Mouse (Mus musculus) liver, embryonic 14.5 days (tissue): ENCODE measurements at regions not wholly inside any gene's neighbourhood (a gene's known extent, or its start where the extent isn't known, plus 50 kb on each side); places are given as distances from the start of the nearest gene placed in this dataset.
"Not testable (repeated sequence)": the region's sequence is repeated elsewhere in the genome, so short reads cannot be mapped to it uniquely, and the experiment has no call there.

Experiments
- ATAC-seq: fragments of 200-750 bp; cut with Nextera tagmentation; 2 replicates; pipeline ENCODE4 v1.8.0; 2017; ENCODE audit warnings: moderate number of reproducible peaks, mild to moderate bottlenecking, moderate library complexity; ENCODE audit not compliant: insufficient read depth
- DNase-seq, 3 experiments: peaks; one replicate each; pipeline ENCODE4 v3.0.0-alpha.2; 2012 to 2013; ENCODE audit warnings: low read depth in 3 of 3, low spot score in 3 of 3
- H3K27ac ChIP-seq: fragments of 300-500 bp; sonication (generic); 2 replicates; pipeline ENCODE4 v1.5.1; 2014; ENCODE audit warnings: moderate library complexity, mild to moderate bottlenecking, control low read depth, inconsistent platforms
- H3K27me3 ChIP-seq: fragments of 300-500 bp; sonication (generic); 2 replicates; pipeline ENCODE4 v1.6.1; 2014; ENCODE audit warnings: mild to moderate bottlenecking, low read length, moderate library complexity; ENCODE audit not compliant: control insufficient read depth, insufficient read depth
- H3K36me3 ChIP-seq: fragments of 300-500 bp; sonication (generic); replicated peaks from 2 replicates; pipeline ENCODE4 v1.6.1; 2014; ENCODE audit warnings: low read depth; ENCODE audit not compliant: control insufficient read depth, insufficient read depth
- H3K4me1 ChIP-seq, 2 experiments: fragments of 200-500 bp in 1 of 2; fragments of 300-500 bp in 1 of 2; sonication (generic) in 1 of 2; replicated peaks; 2 replicates each; pipeline ENCODE4 v1.6.1; 2012 to 2014; ENCODE audit warnings: antibody characterized with exemption in 1 of 2, inconsistent platforms in 1 of 2, low read length in 1 of 2; ENCODE audit not compliant: control insufficient read depth in 2 of 2, insufficient read depth in 2 of 2
- H3K4me2 ChIP-seq: fragments of 300-500 bp; sonication (generic); 2 replicates; pipeline ENCODE4 v1.6.1; 2014; ENCODE audit warnings: low read depth, mild to moderate bottlenecking, control low read depth, moderate library complexity
- H3K4me3 ChIP-seq, 2 experiments: fragments of 200-500 bp in 1 of 2; fragments of 300-500 bp in 1 of 2; sonication (generic) in 1 of 2; 2 replicates each; pipeline ENCODE4 v1.5.1; 2012 to 2014; ENCODE audit warnings: low read depth in 2 of 2, low read length in 2 of 2, mild to moderate bottlenecking in 2 of 2, control low read depth in 1 of 2, inconsistent platforms in 1 of 2, moderate library complexity in 1 of 2; ENCODE audit not compliant: insufficient read depth in 1 of 2
- H3K9ac ChIP-seq: fragments of 300-500 bp; sonication (generic); replicated peaks from 2 replicates; pipeline ENCODE4 v1.6.1; 2014; ENCODE audit warnings: mild to moderate bottlenecking, control low read depth, moderate library complexity
- H3K9me3 ChIP-seq: fragments of 300-500 bp; sonication (generic); 2 replicates; pipeline ENCODE4 v1.6.1; 2016; ENCODE audit warnings: low read length, mixed read lengths; ENCODE audit not compliant: control insufficient read depth
- WGBS: fragments of 180-500 bp; shearing (Covaris S2); extraction: QIAGEN DNeasy Blood & Tissue Kit; methylation state at CpG from one replicate; pipeline ENCODE4 v1.1.7; 2014; ENCODE audit not compliant: insufficient replicate concordance; 5-methylcytosine and 5-hydroxymethylcytosine counted together

- not testable (repeated sequence) for H3K36me3 ChIP-seq, DNase-seq, H3K4me1 ChIP-seq, H3K9ac ChIP-seq, H3K27me3 ChIP-seq, H3K4me2 ChIP-seq, H3K27ac ChIP-seq, ATAC-seq, H3K9me3 ChIP-seq, H3K4me3 ChIP-seq
- WGBS, result no CpG with 5 or more reads among the region's 2 CpGs
Measured at GRCm38 (mm10) chr14:52855339-52855738, 359.8 kb upstream of the Olfr1507 start.

- not testable (repeated sequence) for H3K27me3 ChIP-seq, DNase-seq, H3K4me2 ChIP-seq, H3K36me3 ChIP-seq, H3K4me1 ChIP-seq, H3K9ac ChIP-seq, ATAC-seq, H3K9me3 ChIP-seq, H3K4me3 ChIP-seq, H3K27ac ChIP-seq
Measured at GRCm38 (mm10) chr14:52853598-52853997, 358.0 kb upstream of the Olfr1507 start.

DNA sequence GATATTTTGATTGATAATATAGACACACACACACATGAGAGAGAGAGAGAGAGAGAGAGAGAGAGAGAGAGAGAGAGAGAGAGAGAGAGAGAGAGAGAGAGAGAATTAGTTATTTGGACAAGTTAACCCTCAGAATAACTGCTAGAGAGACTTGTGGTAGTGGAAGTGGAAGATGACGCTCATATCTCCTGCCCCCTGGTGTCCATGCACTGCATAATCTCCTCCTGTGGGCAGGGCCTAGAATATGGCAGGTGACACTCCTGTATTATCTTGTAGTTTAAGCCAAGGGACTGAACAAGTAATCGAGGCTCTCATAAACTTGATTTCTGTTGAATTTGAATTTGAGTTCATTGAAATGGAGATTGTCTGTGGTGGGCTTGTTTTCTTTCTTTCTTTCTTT is 352.4 kb upstream of the Olfr1507 start:
- H3K9me3 ChIP-seq, H3K36me3 ChIP-seq, H3K27me3 ChIP-seq, H3K4me3 ChIP-seq, H3K27ac ChIP-seq, DNase-seq, H3K4me2 ChIP-seq, H3K4me1 ChIP-seq, ATAC-seq, H3K9ac ChIP-seq: not testable (repeated sequence)
- no CpG with 5 or more reads among the region's 2 CpGs for WGBS

- not testable (repeated sequence) for H3K9me3 ChIP-seq, H3K27me3 ChIP-seq, H3K27ac ChIP-seq, H3K4me1 ChIP-seq, H3K36me3 ChIP-seq, H3K4me3 ChIP-seq, DNase-seq, ATAC-seq, H3K9ac ChIP-seq, H3K4me2 ChIP-seq
- WGBS, result no CpG with 5 or more reads among the region's 1 CpGs
Measured at GRCm38 (mm10) chr14:52824005-52824404, 328.5 kb upstream of the Olfr1507 start.

DNA sequence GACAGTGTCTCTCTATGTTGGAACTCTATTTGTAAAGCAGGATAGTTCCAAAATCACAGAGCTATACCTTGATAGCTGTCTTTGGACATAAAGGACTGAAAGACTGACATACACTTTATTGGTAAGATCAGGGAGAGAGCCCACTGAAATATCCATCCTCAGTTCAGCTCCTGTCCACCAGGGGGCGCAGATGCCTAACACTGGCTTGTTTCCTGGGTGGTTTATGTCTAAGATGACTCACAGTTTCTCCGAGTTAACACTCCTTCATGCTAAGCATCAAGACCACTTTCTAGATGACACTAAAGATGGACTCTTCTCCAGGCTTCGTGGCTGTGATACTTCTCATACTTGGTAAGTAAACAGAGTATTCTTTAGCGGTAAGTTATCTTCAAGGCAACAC is 326.1 kb upstream of the Olfr1507 start:
- WGBS, result no CpG with 5 or more reads among the region's 4 CpGs
- not testable (repeated sequence) for H3K4me3 ChIP-seq, H3K9me3 ChIP-seq, DNase-seq, H3K9ac ChIP-seq, H3K27ac ChIP-seq, H3K4me1 ChIP-seq, H3K27me3 ChIP-seq, H3K4me2 ChIP-seq, ATAC-seq, H3K36me3 ChIP-seq

DNA sequence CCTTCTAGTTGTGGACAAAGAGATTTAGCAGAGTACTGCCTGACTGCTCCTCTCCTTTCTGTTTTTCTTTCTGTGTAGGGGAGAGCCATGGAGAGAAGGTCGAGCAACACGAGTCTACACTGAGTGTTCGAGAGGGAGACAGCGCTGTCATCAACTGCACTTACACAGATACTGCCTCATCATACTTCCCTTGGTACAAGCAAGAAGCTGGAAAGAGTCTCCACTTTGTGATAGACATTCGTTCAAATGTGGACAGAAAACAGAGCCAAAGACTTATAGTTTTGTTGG is 315.5 kb upstream of the Olfr1507 start:
- H3K9ac ChIP-seq, H3K4me3 ChIP-seq, H3K36me3 ChIP-seq, H3K9me3 ChIP-seq, ATAC-seq, H3K4me2 ChIP-seq, H3K4me1 ChIP-seq, DNase-seq, H3K27me3 ChIP-seq, H3K27ac ChIP-seq: not testable (repeated sequence)
- 75% methylated on average over 3 of the region's 5 CpGs for WGBS
